Mouse (Mus musculus): ENCODE measurements around the gene Bloc1s1. TPM values are rescaled to one million over a fixed set of nuclear protein-coding genes. Genes with fewer than 3 reads are reported as not detected.

Bloc1s1 gene
- polyA plus RNA-seq, 1 experiment from 2014 or later = 314 TPM

- no peaks in the 10 kb centered on the region for H3K9me3 ChIP-seq
- H3K9ac ChIP-seq = peak overlapping the region; percentile 12; the same call in 1 of the 2 replicates
- no peak overlapping the region for H3K4me3 ChIP-seq
- ATAC-seq (ENCODE audit: low read depth) = no peak
- no peaks in the 10 kb centered on the region for H3K27me3 ChIP-seq
- 75% methylated on average over 12 of the region's 12 CpGs for WGBS
- peaks cover 22% of the 10 kb centered on the region for H3K36me3 ChIP-seq
- H3K4me1 ChIP-seq (replicated peaks) = peaks cover 39% of the 10 kb centered on the region
- no peak overlapping the region for H3K4me2 ChIP-seq
- H3K27ac ChIP-seq (replicated peaks) = no peak overlapping the region
Observed at GRCm38 (mm10) chr10:128913696-128914095, 10.1 kb downstream of the Bloc1s1 start.

- H3K27ac ChIP-seq (replicated peaks) = 0 out of 2 replicates have a peak overlapping the region, but pooled peaks have one; percentile 49
- H3K9ac ChIP-seq = no peak overlapping the region
- peaks cover 34% of the 10 kb centered on the region for H3K4me1 ChIP-seq (replicated peaks)
- 9% methylated on average over 5 of the region's 5 CpGs for WGBS
- H3K27me3 ChIP-seq = peaks cover 2% of the 10 kb centered on the region; the same call in 1 of the 2 replicates
- H3K36me3 ChIP-seq = peaks cover 20% of the 10 kb centered on the region
- ATAC-seq (ENCODE audit: low read depth) = peak; percentile 17; the same call in 1 of the 2 replicates
- H3K4me2 ChIP-seq = no peak overlapping the region
- H3K4me3 ChIP-seq = no peak overlapping the region
- H3K9me3 ChIP-seq = no peaks in the 10 kb centered on the region
Observed at GRCm38 (mm10) chr10:128913219-128913618, 10.6 kb downstream of the Bloc1s1 start.

- 0 out of 2 replicates have a peak overlapping the region, but pooled peaks have one; percentile 49 for H3K27ac ChIP-seq (replicated peaks)
Observed at GRCm38 (mm10) chr10:128912791-128913190, 11.0 kb downstream of the Bloc1s1 start.

GRCm38 (mm10) chr10:128912268-128912667, 11.6 kb downstream of the Bloc1s1 start:
- 82% methylated on average over 4 of the region's 4 CpGs for WGBS
- Histone ChIP-seq H3K9ac (no peak overlapping the region), H3K27me3 (peaks cover 8% of the 10 kb centered on the region; the same call in 1 of the 2 replicates), H3K27ac (replicated peaks) (no peak overlapping the region), H3K4me2 (no peak overlapping the region), H3K4me1 (replicated peaks) (peaks cover 32% of the 10 kb centered on the region), H3K9me3 (no peaks in the 10 kb centered on the region), H3K36me3 (peaks cover 10% of the 10 kb centered on the region), H3K4me3 (no peak overlapping the region)
- no peak for ATAC-seq (ENCODE audit: low read depth)

More at GRCm38 (mm10) chr10:128912791-128913190, 11.0 kb downstream of the Bloc1s1 start:
- Histone ChIP-seq H3K36me3 (peaks cover 16% of the 10 kb centered on the region), H3K4me3 (no peak overlapping the region), H3K9ac (no peak overlapping the region), H3K4me1 (replicated peaks) (peaks cover 32% of the 10 kb centered on the region), H3K4me2 (no peak overlapping the region), H3K9me3 (no peaks in the 10 kb centered on the region), H3K27me3 (peaks cover 4% of the 10 kb centered on the region; the same call in 1 of the 2 replicates)
- 74% methylated on average over 4 of the region's 4 CpGs for WGBS
- no peak for ATAC-seq (ENCODE audit: low read depth)

GRCm38 (mm10) chr10:128911430-128911829, 12.4 kb downstream of the Bloc1s1 start:
- Histone ChIP-seq H3K4me3 (peak overlapping the region; percentile 75), H3K4me2 (peak overlapping the region; percentile 75)
- no peak for ATAC-seq (ENCODE audit: low read depth)

GRCm38 (mm10) chr10:128910066-128910841, 13.6 kb downstream of the Bloc1s1 start:
- peak overlapping the region; percentile 75 for H3K4me2 ChIP-seq
- H3K36me3 ChIP-seq = no peaks in the 10 kb centered on the region
- H3K9me3 ChIP-seq = no peaks in the 10 kb centered on the region
- H3K9ac ChIP-seq = peak overlapping the region; percentile 86
- peak; percentile 36 for ATAC-seq (ENCODE audit: low read depth)
- peaks cover 32% of the 10 kb centered on the region for H3K4me1 ChIP-seq (replicated peaks)
- peak overlapping the region; percentile 69 for H3K27ac ChIP-seq (replicated peaks)
- peaks cover 8% of the 10 kb centered on the region; the same call in 1 of the 2 replicates for H3K27me3 ChIP-seq
- peak overlapping the region; percentile 75 for H3K4me3 ChIP-seq
- 2% methylated on average over 54 of the region's 66 CpGs for WGBS

More at GRCm38 (mm10) chr10:128911430-128911829, 12.4 kb downstream of the Bloc1s1 start:
- H3K27ac ChIP-seq (replicated peaks) = no peak overlapping the region
- H3K36me3 ChIP-seq = peaks cover 5% of the 10 kb centered on the region
- peaks cover 32% of the 10 kb centered on the region for H3K4me1 ChIP-seq (replicated peaks)
- no peaks in the 10 kb centered on the region for H3K9me3 ChIP-seq
- peaks cover 8% of the 10 kb centered on the region; the same call in 1 of the 2 replicates for H3K27me3 ChIP-seq
- 93% methylated on average over 6 of the region's 6 CpGs for WGBS
- H3K9ac ChIP-seq = no peak overlapping the region

GRCm38 (mm10) chr10:128909567-128910028, 14.2 kb downstream of the Bloc1s1 start:
- peaks cover 32% of the 10 kb centered on the region for H3K4me1 ChIP-seq (replicated peaks)
- ATAC-seq (ENCODE audit: low read depth) = peak; percentile 52
- no peaks in the 10 kb centered on the region for H3K9me3 ChIP-seq
- peak overlapping the region; percentile 69 for H3K27ac ChIP-seq (replicated peaks)
- peak overlapping the region; percentile 75 for H3K4me2 ChIP-seq
- under 1% methylated on average over 41 of the region's 41 CpGs for WGBS
- peak overlapping the region; percentile 75 for H3K4me3 ChIP-seq
- H3K9ac ChIP-seq = peak overlapping the region; percentile 86
- no peaks in the 10 kb centered on the region for H3K36me3 ChIP-seq
- peaks cover 8% of the 10 kb centered on the region; the same call in 1 of the 2 replicates for H3K27me3 ChIP-seq

GRCm38 (mm10) chr10:128908778-128909448, 14.9 kb downstream of the Bloc1s1 start:
- Histone ChIP-seq H3K4me3 (peak overlapping the region; percentile 75), H3K9me3 (no peaks in the 10 kb centered on the region), H3K27ac (replicated peaks) (peak overlapping the region; percentile 69), H3K9ac (peak overlapping the region; percentile 86), H3K36me3 (no peaks in the 10 kb centered on the region), H3K4me1 (replicated peaks) (peaks cover 32% of the 10 kb centered on the region), H3K4me2 (peak overlapping the region; percentile 75), H3K27me3 (peaks cover 8% of the 10 kb centered on the region; the same call in 1 of the 2 replicates)
- no peak; the same call in 1 of the 2 replicates for ATAC-seq (ENCODE audit: low read depth)
- 67% methylated on average over 13 of the region's 13 CpGs for WGBS

GRCm38 (mm10) chr10:128904812-128905211, 19.0 kb downstream of the Bloc1s1 start:
- Histone ChIP-seq H3K27ac (replicated peaks) (no peak overlapping the region), H3K4me1 (replicated peaks) (peaks cover 6% of the 10 kb centered on the region; the same call in 1 of the 2 replicates), H3K4me2 (no peak overlapping the region), H3K27me3 (peaks cover 8% of the 10 kb centered on the region; the same call in 1 of the 2 replicates), H3K9ac (no peak overlapping the region), H3K4me3 (no peak overlapping the region), H3K9me3 (no peaks in the 10 kb centered on the region), H3K36me3 (no peaks in the 10 kb centered on the region)
- ATAC-seq (ENCODE audit: low read depth) = no peak
- 84% methylated on average over 5 of the region's 5 CpGs for WGBS

GRCm38 (mm10) chr10:128902409-128902988, 21.3 kb downstream of the Bloc1s1 start:
- no peaks in the 10 kb centered on the region for H3K4me1 ChIP-seq (replicated peaks)
- no peak overlapping the region for H3K9ac ChIP-seq
- H3K36me3 ChIP-seq = no peaks in the 10 kb centered on the region
- H3K4me3 ChIP-seq = no peak overlapping the region
- 74% methylated on average over 3 of the region's 3 CpGs for WGBS
- H3K9me3 ChIP-seq = no peaks in the 10 kb centered on the region
- no peak overlapping the region for H3K27ac ChIP-seq (replicated peaks)
- no peak for ATAC-seq (ENCODE audit: low read depth)
- 0 out of 2 replicates have a peak, but pooled peaks cover 6% of the 10 kb centered on the region for H3K27me3 ChIP-seq
- no peak overlapping the region for H3K4me2 ChIP-seq

GRCm38 (mm10) chr10:128901409-128901808, 22.4 kb downstream of the Bloc1s1 start:
- Histone ChIP-seq H3K4me1 (replicated peaks) (peaks cover 7% of the 10 kb centered on the region), H3K27ac (replicated peaks) (no peak overlapping the region), H3K27me3 (peaks cover 14% of the 10 kb centered on the region), H3K4me3 (no peak overlapping the region), H3K9ac (no peak overlapping the region), H3K9me3 (no peaks in the 10 kb centered on the region), H3K4me2 (no peak overlapping the region), H3K36me3 (no peaks in the 10 kb centered on the region)
- WGBS = 84% methylated on average over 1 of the region's 1 CpGs
- no peak for ATAC-seq (ENCODE audit: low read depth)
